Mouse (Mus musculus) forebrain, embryonic 12.5 days (tissue): ENCODE results near the gene Fam104a. TPM values are rescaled to one million over a fixed set of nuclear protein-coding genes. Genes with fewer than 3 reads are reported as not detected.

ENCODE experiments used
- ATAC-seq: fragments of 200-750 bp; cut with Nextera tagmentation; 2 replicates; pipeline ENCODE4 v1.8.0; 2017; ENCODE audit warnings: moderate TSS enrichment; ENCODE audit not compliant: low FRiP score
- H3K27ac ChIP-seq: fragments of 300-500 bp; sonication (generic); 2 replicates; pipeline ENCODE4 v1.5.1; 2016; ENCODE audit warnings: mild to moderate bottlenecking
- H3K27me3 ChIP-seq: fragments of 300-500 bp; sonication (generic); 2 replicates; pipeline ENCODE4 v1.6.1; 2016; ENCODE audit warnings: mild to moderate bottlenecking
- H3K36me3 ChIP-seq: fragments of 300-500 bp; sonication (generic); replicated peaks from 2 replicates; pipeline ENCODE4 v1.6.1; 2016; ENCODE audit warnings: mild to moderate bottlenecking
- H3K4me1 ChIP-seq: fragments of 300-500 bp; sonication (generic); 2 replicates; pipeline ENCODE4 v1.6.1; 2016
- H3K4me2 ChIP-seq: fragments of 300-500 bp; sonication (generic); 2 replicates; pipeline ENCODE4 v1.6.1; 2016; ENCODE audit warnings: mild to moderate bottlenecking, moderate library complexity
- H3K4me3 ChIP-seq: fragments of 300-500 bp; sonication (generic); replicated peaks from 2 replicates; pipeline ENCODE4 v1.5.1; 2016; ENCODE audit warnings: mild to moderate bottlenecking
- H3K9ac ChIP-seq: fragments of 300-500 bp; sonication (generic); 2 replicates; pipeline ENCODE4 v1.6.1; 2016; ENCODE audit warnings: mild to moderate bottlenecking
- H3K9me3 ChIP-seq: fragments of 300-500 bp; sonication (generic); 2 replicates; pipeline ENCODE4 v1.6.1; 2016
- WGBS: fragments of 180-500 bp; shearing (Covaris S2); methylation state at CpG from one replicate; pipeline ENCODE4 v1.1.7; 2016; 5-methylcytosine and 5-hydroxymethylcytosine counted together
- polyA plus RNA-seq: library from polyadenylated mRNA; unstranded; fragments of >200 nt; fragmentation: Nextera tagmentation; extraction: Ambion mirVana; gene quantifications from 2 replicates; pipeline ENCODE4 v1.2.1, GENCODE M21; 2016

Fam104a gene
- polyA plus RNA-seq, 1 experiment from 2014 or later = 53.2 TPM

GRCm38 (mm10) chr11:113716132-113716531 is 32.2 kb upstream of the Fam104a start:
- H3K4me2 ChIP-seq = no peak overlapping the region
- ATAC-seq = no peak
- H3K36me3 ChIP-seq = no peaks in the 10 kb centered on the region
- H3K27me3 ChIP-seq = no peaks in the 10 kb centered on the region
- peaks cover 13% of the 10 kb centered on the region; the same call in 1 of the 2 replicates for H3K4me1 ChIP-seq
- no peak overlapping the region for H3K4me3 ChIP-seq
- H3K27ac ChIP-seq = no peak overlapping the region
- no peaks in the 10 kb centered on the region for H3K9me3 ChIP-seq
- WGBS = 90% methylated on average over 2 of the region's 2 CpGs
- no peak overlapping the region for H3K9ac ChIP-seq

GRCm38 (mm10) chr11:113715078-113715674 is 31.2 kb upstream of the Fam104a start:
- H3K27me3 ChIP-seq = no peaks in the 10 kb centered on the region
- no peaks in the 10 kb centered on the region for H3K9me3 ChIP-seq
- no peak overlapping the region for H3K9ac ChIP-seq
- no peak for ATAC-seq
- H3K4me2 ChIP-seq = no peak overlapping the region
- no peak overlapping the region for H3K27ac ChIP-seq
- H3K36me3 ChIP-seq = no peaks in the 10 kb centered on the region
- H3K4me3 ChIP-seq = no peak overlapping the region
- 66% methylated on average over 7 of the region's 7 CpGs for WGBS
- peaks cover 22% of the 10 kb centered on the region for H3K4me1 ChIP-seq

GRCm38 (mm10) chr11:113711061-113711460 is 27.1 kb upstream of the Fam104a start:
- H3K27me3 ChIP-seq = peaks cover 26% of the 10 kb centered on the region
- H3K36me3 ChIP-seq = peaks cover 4% of the 10 kb centered on the region
- no peaks in the 10 kb centered on the region for H3K9me3 ChIP-seq
- no peak overlapping the region for H3K9ac ChIP-seq
- 25% methylated on average over 1 of the region's 1 CpGs for WGBS
- peak overlapping the region; percentile 24; the same call in 1 of the 2 replicates for H3K4me2 ChIP-seq
- H3K27ac ChIP-seq = peak overlapping the region; percentile 82; the same call in 1 of the 2 replicates
- no peak overlapping the region for H3K4me3 ChIP-seq
- no peak for ATAC-seq
- H3K4me1 ChIP-seq = peaks cover 32% of the 10 kb centered on the region

- Histone ChIP-seq H3K36me3 (peaks cover 4% of the 10 kb centered on the region), H3K27ac (peak overlapping the region; percentile 82), H3K9me3 (no peaks in the 10 kb centered on the region), H3K27me3 (peaks cover 26% of the 10 kb centered on the region), H3K4me2 (peak overlapping the region; percentile 24), H3K4me1 (peaks cover 32% of the 10 kb centered on the region), H3K9ac (peak overlapping the region; percentile 29), H3K4me3 (no peak overlapping the region)
- peak; percentile 24; the same call in 1 of the 2 replicates for ATAC-seq
- 0% methylated on average over 10 of the region's 10 CpGs for WGBS
Measured at GRCm38 (mm10) chr11:113710257-113710777, 26.4 kb upstream of the Fam104a start.

- 2% methylated on average over 11 of the region's 11 CpGs for WGBS
Measured at GRCm38 (mm10) chr11:113709731-113710256, 25.8 kb upstream of the Fam104a start, which contains the start of gene Cpsf4l. TSS of gene Cpsf4l (minus strand) at chr11:113710017.

GRCm38 (mm10) chr11:113709272-113709671 is 25.3 kb upstream of the Fam104a start:
- 13% methylated on average over 15 of the region's 15 CpGs for WGBS

More at GRCm38 (mm10) chr11:113709731-113710256, 25.8 kb upstream of the Fam104a start, which contains the start of gene Cpsf4l:
- Histone ChIP-seq H3K9ac (peak within 1 kb of the TSS; percentile 29), H3K36me3 (peaks cover 4% of the 10 kb centered on the region), H3K27me3 (peaks cover 26% of the 10 kb centered on the region), H3K4me1 (peaks cover 30% of the 10 kb centered on the region), H3K4me2 (peak within 1 kb of the TSS; percentile 24), H3K4me3 (no peak within 1 kb of the TSS), H3K9me3 (no peaks in the 10 kb centered on the region), H3K27ac (peak within 1 kb of the TSS; percentile 82)
- ATAC-seq = peak; percentile 50

GRCm38 (mm10) chr11:113708629-113709213 is 24.8 kb upstream of the Fam104a start:
- Histone ChIP-seq H3K27ac (no peak overlapping the region), H3K4me1 (peaks cover 27% of the 10 kb centered on the region), H3K9me3 (no peaks in the 10 kb centered on the region), H3K4me2 (no peak overlapping the region), H3K9ac (no peak overlapping the region), H3K27me3 (peaks cover 26% of the 10 kb centered on the region), H3K4me3 (no peak overlapping the region), H3K36me3 (peaks cover 4% of the 10 kb centered on the region)
- 46% methylated on average over 19 of the region's 19 CpGs for WGBS
- ATAC-seq = no peak

More at GRCm38 (mm10) chr11:113709272-113709671, 25.3 kb upstream of the Fam104a start:
- Histone ChIP-seq H3K27ac (0 out of 2 replicates have a peak overlapping the region, but pooled peaks have one; percentile 82), H3K27me3 (peaks cover 26% of the 10 kb centered on the region), H3K9ac (peak overlapping the region; percentile 29), H3K4me2 (peak overlapping the region; percentile 24; the same call in 1 of the 2 replicates), H3K9me3 (no peaks in the 10 kb centered on the region), H3K4me1 (peaks cover 29% of the 10 kb centered on the region), H3K4me3 (no peak overlapping the region), H3K36me3 (peaks cover 4% of the 10 kb centered on the region)
- ATAC-seq = peak; percentile 30; the same call in 1 of the 2 replicates

- no peaks in the 10 kb centered on the region for H3K9me3 ChIP-seq
- no peak overlapping the region for H3K4me2 ChIP-seq
- H3K36me3 ChIP-seq = peaks cover 4% of the 10 kb centered on the region
- no peak for ATAC-seq
- peaks cover 27% of the 10 kb centered on the region for H3K4me1 ChIP-seq
- 91% methylated on average over 15 of the region's 15 CpGs for WGBS
- no peak overlapping the region for H3K9ac ChIP-seq
- H3K27me3 ChIP-seq = peaks cover 26% of the 10 kb centered on the region
- H3K27ac ChIP-seq = no peak overlapping the region
- no peak overlapping the region for H3K4me3 ChIP-seq
Measured at GRCm38 (mm10) chr11:113705966-113706652, 22.2 kb upstream of the Fam104a start.

- H3K27ac ChIP-seq = no peak overlapping the region
- H3K4me3 ChIP-seq = no peak overlapping the region
- H3K9me3 ChIP-seq = no peaks in the 10 kb centered on the region
- H3K36me3 ChIP-seq = peaks cover 14% of the 10 kb centered on the region
- WGBS = 48% methylated on average over 5 of the region's 5 CpGs
- no peak overlapping the region for H3K9ac ChIP-seq
- peaks cover 13% of the 10 kb centered on the region for H3K27me3 ChIP-seq
- ATAC-seq = peak; percentile 75
- H3K4me2 ChIP-seq = no peak overlapping the region
- H3K4me1 ChIP-seq = peaks cover 5% of the 10 kb centered on the region; the same call in 1 of the 2 replicates
Measured at GRCm38 (mm10) chr11:113703758-113704157, 19.8 kb upstream of the Fam104a start.

- Histone ChIP-seq H3K27ac (no peak overlapping the region), H3K36me3 (peaks cover 42% of the 10 kb centered on the region), H3K4me3 (no peak overlapping the region), H3K4me1 (peaks cover 9% of the 10 kb centered on the region), H3K27me3 (no peaks in the 10 kb centered on the region), H3K9ac (no peak overlapping the region), H3K9me3 (no peaks in the 10 kb centered on the region), H3K4me2 (no peak overlapping the region)
- WGBS = 93% methylated on average over 7 of the region's 7 CpGs
- no peak for ATAC-seq
Measured at GRCm38 (mm10) chr11:113699643-113700042, 15.7 kb upstream of the Fam104a start.

- ATAC-seq = no peak
- Histone ChIP-seq H3K9ac (no peak overlapping the region), H3K27ac (no peak overlapping the region), H3K4me3 (no peak overlapping the region), H3K4me1 (peaks cover 6% of the 10 kb centered on the region), H3K4me2 (no peak overlapping the region), H3K36me3 (peaks cover 57% of the 10 kb centered on the region), H3K27me3 (no peaks in the 10 kb centered on the region), H3K9me3 (no peaks in the 10 kb centered on the region)
- 78% methylated on average over 12 of the region's 12 CpGs for WGBS
Measured at GRCm38 (mm10) chr11:113698013-113698545, 14.1 kb upstream of the Fam104a start.

- Histone ChIP-seq H3K9me3 (no peaks in the 10 kb centered on the region), H3K27ac (no peak overlapping the region), H3K4me1 (peaks cover 6% of the 10 kb centered on the region), H3K9ac (no peak overlapping the region), H3K36me3 (peaks cover 63% of the 10 kb centered on the region), H3K4me2 (no peak overlapping the region), H3K27me3 (no peaks in the 10 kb centered on the region), H3K4me3 (no peak overlapping the region)
- no peak for ATAC-seq
- 32% methylated on average over 5 of the region's 5 CpGs for WGBS
Measured at GRCm38 (mm10) chr11:113697571-113697970, 13.6 kb upstream of the Fam104a start.
